Mouse (Mus musculus) testis, adult 2 months (tissue): Measurements from ENCODE around the gene 9330159F19Rik.

Source experiments
- CTCF ChIP-seq: fragments of 200-500 bp; IDR thresholded peaks from 2 replicates; pipeline ENCODE4 v1.5.1; 2012; ENCODE audit warnings: low read depth, mild to moderate bottlenecking, inconsistent platforms, low read length, moderate library complexity; ENCODE audit not compliant: control insufficient read depth, insufficient read depth, insufficient replicate concordance
- POLR2A ChIP-seq: fragments of 200-500 bp; IDR thresholded peaks from 2 replicates; pipeline ENCODE4 v1.6.1; 2012; ENCODE audit warnings: low read depth, mild to moderate bottlenecking, inconsistent platforms, low read length, moderate library complexity; ENCODE audit not compliant: control insufficient read depth

- TF ChIP-seq CTCF: no peak
- TF ChIP-seq POLR2A: no peak
These were observed 11.6 kb upstream of the 9330159F19Rik start for GRCm38 (mm10) chr10:29199835-29200234.
